Mouse (Mus musculus): ENCODE results near the gene Cant1.
"Not testable (repeated sequence)": the region's sequence is repeated elsewhere in the genome, so short reads cannot be mapped to it uniquely, and the experiment has no call there.

The Cant1 gene

DNA sequence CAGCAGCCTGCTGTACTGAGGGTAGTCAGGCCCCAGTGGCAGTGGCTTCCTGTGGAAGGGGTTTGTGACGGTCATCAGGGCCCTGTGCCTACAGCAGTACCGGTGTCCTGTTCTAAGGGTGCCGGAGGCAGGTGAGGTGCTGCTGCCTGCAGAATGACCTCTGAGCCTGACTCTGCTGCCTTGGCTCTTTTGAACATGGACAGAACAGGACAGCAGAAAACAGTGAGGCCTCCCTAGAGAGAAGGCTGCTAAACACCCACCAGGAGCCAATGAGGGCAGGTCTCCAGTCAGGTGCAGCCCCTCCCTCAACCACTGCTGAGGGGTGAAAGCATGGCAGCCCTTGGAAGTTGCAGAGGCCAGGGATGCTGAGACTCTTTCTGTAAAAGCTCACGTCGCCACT is 12.4 kb downstream of the Cant1 start:
- no peak for DNase-seq

DNA sequence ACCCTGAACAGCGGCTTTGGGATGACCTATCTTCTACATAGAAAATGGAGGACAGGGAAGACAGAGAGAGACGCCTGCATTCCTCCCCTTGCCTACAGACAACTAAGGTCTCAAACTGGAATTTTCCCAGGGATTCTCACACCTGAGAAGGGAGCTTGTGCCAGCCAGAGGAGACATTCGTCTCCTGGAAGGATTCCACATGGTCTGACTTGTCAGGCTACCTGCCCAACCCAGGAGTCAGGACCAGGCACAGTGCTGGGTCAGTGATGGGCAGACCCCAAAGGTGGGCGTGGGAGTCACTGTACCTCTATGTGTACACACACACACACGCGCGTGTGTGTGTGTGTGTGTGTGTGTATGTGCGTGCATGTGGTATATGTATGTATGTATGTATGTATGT is 13.6 kb downstream of the Cant1 start:
- no peak for DNase-seq

DNA sequence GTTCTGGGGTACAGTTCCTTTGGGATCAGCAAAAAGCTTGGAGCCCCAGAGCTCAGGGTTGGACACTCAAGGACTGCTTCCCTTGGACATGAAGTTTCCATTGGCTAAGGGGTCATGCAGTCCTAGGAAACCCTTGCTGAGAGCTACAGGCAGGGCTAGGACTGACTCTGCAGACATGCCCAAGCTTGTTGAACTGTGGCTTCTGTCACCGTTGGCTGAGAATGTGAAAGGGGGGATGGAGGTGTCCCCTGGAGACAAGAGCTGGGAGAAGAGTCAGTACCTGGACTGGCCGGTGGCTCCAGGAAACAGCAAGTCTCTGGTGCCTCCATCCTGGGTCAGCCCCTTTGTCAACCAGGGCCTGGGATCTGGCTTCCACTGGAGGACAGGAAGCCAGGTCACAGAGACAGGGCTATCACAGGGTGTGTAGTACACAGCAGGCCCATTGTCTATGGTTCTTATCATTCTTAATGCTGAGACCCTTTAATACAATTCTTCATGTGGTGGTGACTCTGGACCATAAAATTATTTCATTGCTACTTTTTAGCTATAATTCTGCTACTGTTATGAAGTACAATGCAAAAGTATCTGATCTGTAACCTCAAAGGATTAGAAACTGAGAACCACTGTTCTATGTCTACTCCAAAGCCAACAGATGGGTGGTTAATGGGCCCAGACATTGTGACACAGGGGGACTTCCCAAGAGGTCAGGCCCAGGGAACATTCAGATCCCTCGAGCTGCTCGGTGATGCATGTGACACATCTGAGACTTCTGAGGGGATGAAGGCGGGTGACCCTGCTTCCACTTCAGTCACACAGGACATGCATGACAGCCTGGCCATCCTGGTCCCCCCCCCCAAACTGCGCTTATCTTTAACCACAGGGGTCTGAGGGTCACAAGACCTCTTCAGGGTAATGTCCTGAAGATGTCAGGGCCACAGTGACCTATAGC is 14.7 kb downstream of the Cant1 start:
- DNase-seq, result no peak

GRCm38 (mm10) chr11:118403183-118403582 is 15.7 kb downstream of the Cant1 start:
- no peak for DNase-seq

DNA sequence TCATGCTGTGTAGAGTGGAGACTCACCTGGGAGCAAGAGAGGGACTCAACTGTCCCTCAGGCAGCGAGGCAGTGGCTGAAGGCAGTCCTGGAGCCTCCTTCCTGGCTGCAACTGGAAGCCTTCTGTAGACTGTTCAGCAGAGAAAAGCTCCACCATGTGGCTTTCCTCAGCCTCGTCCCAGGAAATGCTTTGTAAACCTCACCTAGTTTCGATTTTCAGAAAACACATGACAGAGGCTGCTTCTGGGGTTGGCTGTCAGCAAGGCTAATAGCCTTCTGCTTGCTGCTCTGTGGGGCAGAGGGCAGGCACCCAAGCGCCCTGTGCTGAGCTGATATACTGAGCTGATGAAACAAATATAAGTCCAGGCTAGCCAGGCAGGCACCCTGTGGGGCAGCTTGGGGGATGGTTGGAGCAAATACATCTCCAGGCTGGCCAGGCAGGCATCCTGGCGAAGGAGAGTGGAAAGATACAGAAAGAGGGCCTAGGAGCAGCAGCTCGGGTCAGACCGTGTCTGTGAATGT is 17.1 kb downstream of the Cant1 start, which contains the start of gene Lgals3bp:
Gene Lgals3bp (minus strand): TSS at position 333 of the 521 bp plus-strand sequence.
- DNase-seq, result peak; percentile 24

DNA sequence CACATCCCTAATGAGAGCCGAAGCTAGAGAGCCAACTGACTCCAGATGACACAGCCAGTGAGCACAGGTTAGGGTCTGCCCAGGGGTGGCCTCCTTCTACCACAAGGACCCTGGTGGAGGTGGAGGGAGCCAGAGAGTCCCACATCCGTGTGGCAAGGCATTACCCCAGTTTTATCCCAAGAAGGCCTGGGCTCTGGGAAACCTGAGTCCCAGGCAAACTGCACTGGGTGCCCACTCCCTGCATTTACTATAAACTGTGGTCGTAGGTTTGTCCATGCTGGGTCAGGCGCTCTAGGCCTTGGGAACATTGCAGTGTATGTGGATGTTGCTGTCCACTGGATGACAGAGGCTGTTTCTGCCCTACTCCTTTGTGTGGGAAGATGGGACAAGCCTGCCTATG is 17.7 kb downstream of the Cant1 start:
- DNase-seq, result no peak

DNA sequence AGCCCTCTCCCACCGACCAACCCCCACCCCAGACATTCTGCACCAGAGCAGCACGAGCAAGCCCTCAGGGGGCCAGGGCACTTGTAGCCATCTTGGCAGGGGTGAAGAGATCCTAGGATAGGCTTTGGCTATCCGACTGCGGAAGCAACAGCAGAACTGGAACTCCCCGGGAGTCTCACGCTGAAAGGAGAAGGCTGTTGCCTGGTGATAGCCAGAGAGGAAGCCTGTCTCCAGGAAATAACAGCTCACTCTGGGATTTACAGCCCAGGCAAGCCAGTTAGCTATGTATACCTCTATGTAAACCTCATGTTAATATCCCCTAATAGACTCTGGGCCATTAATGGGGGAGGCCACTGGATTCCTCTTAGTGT is 18.3 kb downstream of the Cant1 start:
- DNase-seq, result no peak

DNA sequence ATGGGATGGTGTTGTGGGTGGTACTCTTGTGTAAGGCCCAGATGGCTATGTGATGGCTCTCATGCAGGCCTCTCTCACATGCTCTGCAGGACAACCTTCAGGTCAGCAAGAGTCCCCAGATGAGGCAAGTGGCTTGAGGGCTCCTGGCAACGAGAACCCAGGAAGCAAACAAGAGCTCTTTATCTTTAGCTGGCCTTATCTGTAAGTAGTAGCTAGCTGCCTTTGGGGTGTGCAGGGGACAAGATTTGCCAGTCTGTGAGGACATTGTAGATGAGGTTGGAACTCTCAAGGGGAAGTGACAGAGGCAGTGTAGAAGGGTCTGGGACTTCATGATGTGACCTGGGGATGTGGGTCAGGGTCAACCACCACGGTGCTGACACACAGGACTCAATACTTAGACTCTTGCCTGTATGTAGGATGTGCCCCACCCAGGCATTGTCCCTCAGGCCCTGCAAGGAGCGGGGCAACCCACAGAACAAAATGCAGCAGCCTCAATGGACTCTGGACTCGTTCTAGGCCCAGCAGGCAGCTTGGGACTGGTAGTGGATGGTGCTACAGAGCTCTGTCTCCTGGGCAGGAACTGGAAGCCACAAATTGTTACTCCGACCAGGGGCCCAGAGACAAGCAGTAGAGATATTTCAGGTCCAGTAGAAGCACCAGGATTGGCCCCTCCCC is 18.9 kb downstream of the Cant1 start:
- no peak for DNase-seq

DNA sequence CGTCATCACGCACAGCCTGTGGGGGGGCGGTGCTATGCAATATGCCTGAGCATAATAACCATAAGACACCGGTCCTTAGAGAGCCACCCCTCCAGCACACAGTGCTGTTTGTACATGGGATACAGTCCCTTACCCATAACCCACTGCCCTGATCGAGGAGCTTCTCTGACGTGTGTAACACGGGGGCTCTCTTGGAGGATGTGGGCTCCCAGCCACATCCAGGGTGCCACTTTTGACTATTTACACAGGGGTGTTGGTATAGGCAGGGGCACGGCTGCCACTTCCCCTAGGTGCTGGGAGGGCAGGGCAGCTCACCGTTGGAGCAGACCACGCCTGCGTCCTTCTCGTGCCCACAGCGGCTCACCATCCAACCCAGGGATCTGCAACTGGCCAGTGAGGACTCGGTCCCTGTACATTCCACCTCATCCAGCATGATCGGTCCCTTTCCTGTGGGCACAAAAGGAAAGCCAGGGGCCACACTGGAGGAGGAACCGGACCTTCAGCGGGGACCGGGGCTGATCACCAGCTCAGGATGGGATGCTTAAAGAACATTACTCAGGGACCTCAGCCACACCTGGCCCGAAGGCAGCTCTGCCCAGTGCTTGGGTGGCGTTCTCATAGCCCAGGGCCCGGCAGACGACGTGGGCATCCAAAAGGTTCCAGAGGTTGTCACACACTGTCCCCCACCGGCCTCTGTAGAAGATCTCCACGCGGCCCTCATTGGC is 20.9 kb downstream of the Cant1 start:
- DNase-seq, result no peak

- no peak for DNase-seq
Observed at GRCm38 (mm10) chr11:118394538-118394937, 24.3 kb downstream of the Cant1 start.

DNA sequence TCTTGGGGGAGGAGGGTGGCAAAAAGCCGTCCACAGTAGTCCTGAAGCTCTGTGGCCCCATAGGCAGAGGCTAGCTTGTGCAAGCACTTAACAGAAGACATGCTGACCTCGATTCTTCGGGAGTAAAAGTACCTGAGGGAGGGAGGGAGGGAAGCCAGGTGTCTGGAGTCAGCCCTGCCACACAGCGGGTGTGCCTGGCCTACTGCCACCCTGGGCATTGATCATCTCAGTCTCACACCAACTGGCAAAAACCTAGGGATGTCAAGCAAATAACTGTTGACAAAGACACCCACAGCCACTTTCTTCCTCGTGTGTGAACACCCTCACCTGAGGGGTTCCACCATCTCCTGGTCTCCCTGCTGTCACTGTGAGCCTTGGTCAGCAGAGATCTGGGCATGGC is 24.9 kb downstream of the Cant1 start:
- no peak for DNase-seq

- not testable (repeated sequence) for DNase-seq
Observed at GRCm38 (mm10) chr11:118387816-118388215, 31.1 kb downstream of the Cant1 start.

GRCm38 (mm10) chr11:118379251-118380009 is 39.5 kb downstream of the Cant1 start:
- peak; percentile 80 for DNase-seq

GRCm38 (mm10) chr11:118378656-118379055 is 40.2 kb downstream of the Cant1 start:
- no peak for DNase-seq

- not testable (repeated sequence) for DNase-seq
Observed at GRCm38 (mm10) chr11:118376323-118376722, 42.6 kb downstream of the Cant1 start.

GRCm38 (mm10) chr11:118375881-118376280 is 43.0 kb downstream of the Cant1 start:
- DNase-seq, result no peak

GRCm38 (mm10) chr11:118375461-118375860 is 43.4 kb downstream of the Cant1 start:
- DNase-seq, result no peak

DNA sequence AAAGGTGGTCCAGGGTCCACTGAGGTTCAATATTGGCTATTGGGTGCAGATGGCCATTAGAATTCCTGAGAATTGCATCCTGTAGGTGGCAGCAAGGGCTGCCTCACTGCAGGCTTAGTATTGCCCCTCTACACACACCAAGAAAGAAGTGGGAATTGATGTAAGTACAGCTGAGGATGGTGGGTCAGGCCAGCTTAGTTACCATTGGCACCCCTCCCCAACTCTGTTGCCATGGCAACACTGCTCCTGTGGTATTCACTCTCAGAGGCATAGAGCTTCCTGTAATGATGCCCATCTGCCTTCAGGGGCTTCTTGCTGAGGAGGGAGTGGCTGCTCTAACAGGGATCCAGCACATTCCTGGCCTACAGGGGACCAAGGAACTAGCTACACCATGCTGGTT is 43.9 kb downstream of the Cant1 start:
- DNase-seq, result peak; percentile 48

- no peak for DNase-seq
Observed at GRCm38 (mm10) chr11:118374506-118374905, 44.4 kb downstream of the Cant1 start.

DNA sequence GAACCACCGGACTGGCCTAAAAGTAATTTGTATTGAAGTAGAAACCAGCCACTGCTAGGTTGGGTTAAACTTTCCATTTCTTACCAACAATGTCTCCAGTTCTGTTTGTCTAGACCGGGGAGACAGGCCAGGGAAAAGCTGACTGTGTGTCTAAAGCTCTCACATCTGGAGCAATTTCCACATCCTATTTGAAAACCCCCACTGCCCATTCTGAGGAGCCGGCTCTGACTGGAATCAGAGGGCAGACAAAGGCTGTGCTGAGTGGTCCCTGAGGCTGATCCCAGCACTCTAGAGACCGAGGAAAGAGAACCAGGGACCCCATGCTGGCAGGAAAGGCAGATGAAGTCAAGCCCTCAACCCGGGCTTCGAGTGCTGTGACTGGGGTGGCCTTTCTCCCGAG is 46.2 kb downstream of the Cant1 start:
- no peak for DNase-seq

GRCm38 (mm10) chr11:118371876-118372275 is 47.0 kb downstream of the Cant1 start:
- no peak for DNase-seq

DNA sequence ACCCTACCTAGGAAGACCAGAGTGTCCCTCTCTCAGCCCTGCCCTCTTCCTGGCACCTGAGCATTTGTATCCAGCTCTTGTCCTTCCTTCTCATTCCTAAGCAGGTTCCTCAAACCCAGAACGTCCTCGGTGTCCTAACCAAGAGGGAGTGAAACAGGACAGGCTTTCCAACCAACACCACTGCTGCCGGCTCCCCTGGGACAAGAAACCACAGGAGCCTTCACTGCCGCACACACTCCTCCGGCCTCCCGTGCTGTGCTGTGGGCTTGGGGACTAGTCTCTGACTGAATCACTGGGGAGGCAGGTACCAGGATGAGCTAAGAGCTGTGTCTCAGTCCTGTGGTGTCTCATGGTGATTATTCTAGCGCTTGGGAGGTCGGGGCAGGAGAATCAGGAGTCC is 49.2 kb downstream of the Cant1 start:
- DNase-seq, result no peak

All from retina, postnatal 1 day (tissue).